Mouse (Mus musculus) MEL (cell line): ENCODE measurements at regions not wholly inside any gene's neighbourhood (a gene's known extent, or its start where the extent isn't known, plus 50 kb on each side); places are given as distances from the start of the nearest gene placed in this dataset.

Source experiments
- BHLHE40 ChIP-seq: IDR thresholded peaks from 2 replicates; pipeline ENCODE4 v1.6.1; 2012; ENCODE audit warnings: low read depth, mild to moderate bottlenecking, inconsistent platforms, low read length, improper control_type of control experiment, borderline replicate concordance
- CTCF ChIP-seq, 3 experiments: IDR thresholded peaks in 2 of 3; conservative IDR thresholded peaks in 1 of 3; 2 replicates each; pipeline ENCODE4 v1.5.1; 2011 to 2012; ENCODE audit warnings: low read length in 3 of 3, low read depth in 2 of 3, mild to moderate bottlenecking in 2 of 3, improper control_type of control experiment in 1 of 3, inconsistent platforms in 1 of 3, mixed read lengths in 1 of 3, moderate library complexity in 1 of 3; ENCODE audit not compliant: control insufficient read depth in 1 of 3, insufficient read depth in 1 of 3, poor library complexity in 1 of 3, severe bottlenecking in 1 of 3
- EP300 ChIP-seq, 2 experiments: IDR thresholded peaks; 2 replicates each; pipeline ENCODE4 v1.6.1; 2011; ENCODE audit warnings: improper control_type of control experiment in 2 of 2, low read length in 2 of 2, low read depth in 1 of 2, mild to moderate bottlenecking in 1 of 2
- JUND ChIP-seq: IDR thresholded peaks from 2 replicates; pipeline ENCODE4 v1.6.1; 2011; ENCODE audit warnings: low read depth, mild to moderate bottlenecking, improper control_type of control experiment, low read length
- MAFK ChIP-seq: IDR thresholded peaks from 2 replicates; pipeline ENCODE4 v1.6.1; 2011; ENCODE audit warnings: low read depth, mild to moderate bottlenecking, low read length, improper control_type of control experiment, borderline replicate concordance
- MXI1 ChIP-seq: IDR thresholded peaks from 2 replicates; pipeline ENCODE4 v1.6.1; 2011; ENCODE audit warnings: mild to moderate bottlenecking, low read depth, low read length, improper control_type of control experiment
- MYC ChIP-seq: IDR thresholded peaks from 2 replicates; pipeline ENCODE4 v1.6.1; 2011; ENCODE audit warnings: low read depth, mild to moderate bottlenecking, low read length, improper control_type of control experiment, moderate library complexity
- POLR2A ChIP-seq, 2 experiments: IDR thresholded peaks; 2 replicates each; pipeline ENCODE4 v1.6.1; 2011 to 2012; ENCODE audit warnings: low read length in 2 of 2, mild to moderate bottlenecking in 2 of 2, control low read depth in 1 of 2, improper control_type of control experiment in 1 of 2, low read depth in 1 of 2, moderate library complexity in 1 of 2; ENCODE audit not compliant: control insufficient read depth in 1 of 2, insufficient read depth in 1 of 2, poor library complexity in 1 of 2
- POLR2AphosphoS2 ChIP-seq: IDR thresholded peaks from 2 replicates; pipeline ENCODE4 v1.6.1; 2011; ENCODE audit warnings: low read length, improper control_type of control experiment
- RCOR1 ChIP-seq: IDR thresholded peaks from 2 replicates; pipeline ENCODE4 v1.6.1; 2012; ENCODE audit warnings: low read depth, mild to moderate bottlenecking, inconsistent platforms, low read length, improper control_type of control experiment
- USF1 ChIP-seq: IDR thresholded peaks from 2 replicates; pipeline ENCODE4 v1.6.1; 2014; ENCODE audit warnings: low read depth, mild to moderate bottlenecking, inconsistent platforms, low read length, improper control_type of control experiment, moderate library complexity
- USF2 ChIP-seq, 2 experiments: IDR thresholded peaks; 2 replicates each; pipeline ENCODE4 v1.6.1; 2011 to 2012; ENCODE audit warnings: improper control_type of control experiment in 2 of 2, low read length in 2 of 2, borderline replicate concordance in 1 of 2, inconsistent platforms in 1 of 2, low read depth in 1 of 2, mild to moderate bottlenecking in 1 of 2; ENCODE audit not compliant: insufficient read depth in 1 of 2

- TF ChIP-seq JUND (no peak), MAFK (no peak), POLR2AphosphoS2 (no peak), MYC (no peak), CTCF (IDR thresholded peaks at IDR 0.05 in 2 of 3, conservative IDR thresholded peaks at IDR 0.05 in 1 of 3; ENCODE audit: control insufficient read depth in 1 of 3, insufficient read depth in 1 of 3, low read depth in 2 of 3, low read length in 3 of 3, poor library complexity in 1 of 3, severe bottlenecking in 1 of 3) (no peak), EP300 (IDR thresholded peaks at IDR 0.05; ENCODE audit: low read depth in 1 of 2, low read length in 2 of 2) (no peak), USF1 (no peak), MXI1 (no peak), POLR2A (IDR thresholded peaks at IDR 0.05; ENCODE audit: control insufficient read depth in 1 of 2, insufficient read depth in 1 of 2, low read depth in 1 of 2, low read length in 2 of 2, poor library complexity in 1 of 2) (no peak), RCOR1 (no peak), USF2 (IDR thresholded peaks at IDR 0.05; ENCODE audit: borderline replicate concordance in 1 of 2, insufficient read depth in 1 of 2, low read depth in 1 of 2, low read length in 2 of 2) (no peak), BHLHE40 (no peak)
Measured at GRCm38 (mm10) chr6:67179416-67179815, 58.6 kb upstream of the Serbp1 start.
